Comparison of ENCODE assay signal across 21 mouse cellular contexts in genomic region chr17:90062866-90063265, GRCm38 (mm10).
DNase-seq lines count a peak whose midpoint lies in the region; ATAC-seq lines count a peak whose summit lies in the region.
"Had no signal": no experiment of that assay in that cellular context is flagged by ENCODE, and none has a peak within 500 bp of the region (broad histone marks: within the 10 kb centered on the region; RNA-seq: fewer than 3 reads in every experiment).

No protein-coding gene starts in this region.

- DNase-seq in kidney, adult 8-10 months: peak; percentile 30 to 33
- no peak for DNase-seq in kidney, adult 11 months
- peak; percentile 33 for DNase-seq in kidney, postnatal 14 days
- peak; percentile 17 for DNase-seq in NIH3T3 (ENCODE audit: low read depth)
- peak; percentile 30 to 31 for DNase-seq in kidney, postnatal 36 days
- no peak for DNase-seq in frontal cortex, postnatal 14 days (ENCODE audit: low spot score in 2 of 2)
- DNase-seq: adrenal gland, postnatal 14 days; B cell, adult 2 months; cerebellum, adult 11-12 months; cerebellum, adult 9-10 months; cerebellum, postnatal 25 days; gastrocnemius, postnatal 14 days had no signal

- H3K27ac ChIP-seq in kidney, embryonic 14.5 days (ENCODE audit: low read depth, low read length): no peak overlapping the region
- H3K27ac ChIP-seq: embryonic facial prominence, embryonic 12.5 days; forebrain, embryonic 15.5 days; hindbrain, embryonic 10.5 days; hindbrain, embryonic 14.5 days had no signal

- H3K9ac ChIP-seq in kidney, embryonic 14.5 days (ENCODE audit: low read depth, low read length): no peak overlapping the region
- H3K9ac ChIP-seq: embryonic facial prominence, embryonic 12.5 days; forebrain, embryonic 15.5 days; heart, embryonic 12.5 days; hindbrain, embryonic 14.5 days had no signal

- no peak for ATAC-seq in kidney, embryonic 14.5 days (ENCODE audit: low FRiP score, low TSS enrichment)
- ATAC-seq: activated CD4-positive, CD25-positive, alpha-beta regulatory T cell, adult 4 months; CD4-positive, CD25-positive, alpha-beta regulatory T cell, adult 4 months; forebrain, embryonic 15.5 days had no signal

- no peaks in the 10 kb centered on the region for H3K4me1 ChIP-seq in kidney, embryonic 14.5 days (ENCODE audit: control insufficient read depth, insufficient read depth, low read length)
- H3K4me1 ChIP-seq: embryonic facial prominence, embryonic 12.5 days; heart, embryonic 12.5 days had no signal

- WGBS in kidney, embryonic 14.5 days: 8% methylated on average over 1 of the region's 1 CpGs

- H3K9me3 ChIP-seq in kidney, embryonic 14.5 days (ENCODE audit: control insufficient read depth, low read length): no peaks in the 10 kb centered on the region
- H3K9me3 ChIP-seq: embryonic facial prominence, embryonic 12.5 days; forebrain, embryonic 15.5 days; G1E; heart, embryonic 12.5 days; hindbrain, embryonic 10.5 days had no signal

- H3K36me3 ChIP-seq in kidney, embryonic 14.5 days (ENCODE audit: control insufficient read depth, insufficient read depth, low read length): no peaks in the 10 kb centered on the region
- H3K36me3 ChIP-seq: embryonic facial prominence, embryonic 12.5 days; forebrain, embryonic 15.5 days; G1E; heart, embryonic 12.5 days; hindbrain, embryonic 10.5 days had no signal

- no peaks in the 10 kb centered on the region for H3K27me3 ChIP-seq in kidney, embryonic 14.5 days (ENCODE audit: control insufficient read depth, insufficient read depth, low read length)
- H3K27me3 ChIP-seq: embryonic facial prominence, embryonic 12.5 days; forebrain, embryonic 15.5 days; heart, embryonic 12.5 days had no signal

- H3K4me2 ChIP-seq in kidney, embryonic 14.5 days (replicated peaks; ENCODE audit: low read depth, low read length): no peak overlapping the region
- H3K4me2 ChIP-seq: embryonic facial prominence, embryonic 12.5 days; forebrain, embryonic 15.5 days; heart, embryonic 12.5 days; hindbrain, embryonic 14.5 days had no signal

- no peak overlapping the region for H3K4me3 ChIP-seq in kidney, embryonic 14.5 days (ENCODE audit: low read length)
- H3K4me3 ChIP-seq: embryonic facial prominence, embryonic 12.5 days; forebrain, embryonic 15.5 days; heart, embryonic 12.5 days; hindbrain, embryonic 10.5 days had no signal

Comparison
In these comparisons a context has a peak if more than half of its experiments do, and no peak if none do; other contexts are left out.
1. DNase-seq: peak in kidney, adult 8-10 months (2 of 2), kidney, postnatal 14 days (single experiment), NIH3T3 (single experiment) and kidney, postnatal 36 days (2 of 2); none in kidney, adult 11 months (single experiment) and frontal cortex, postnatal 14 days (0 of 2).